Mouse (Mus musculus) cortical plate, adult 2 months (tissue): ENCODE measurements around the gene Tmem88. TPM values are rescaled to one million over a fixed set of nuclear protein-coding genes. Genes with fewer than 3 reads are reported as not detected.

ENCODE experiments used
- H3K27ac ChIP-seq: fragments of 200-500 bp; 2 replicates; pipeline ENCODE4 v1.5.1; 2012; ENCODE audit warnings: low read length, control low read depth, inconsistent platforms; ENCODE audit not compliant: insufficient read depth
- H3K4me1 ChIP-seq: fragments of 200-500 bp; 2 replicates; pipeline ENCODE4 v1.6.1; 2011; ENCODE audit warnings: low read length; ENCODE audit not compliant: control insufficient read depth, insufficient read depth
- H3K4me3 ChIP-seq: fragments of 200-500 bp; 2 replicates; pipeline ENCODE4 v1.5.1; 2011; ENCODE audit warnings: mild to moderate bottlenecking, low read length, control low read depth; ENCODE audit not compliant: insufficient read depth
- CTCF ChIP-seq: fragments of 200-500 bp; IDR thresholded peaks from 2 replicates; pipeline ENCODE4 v1.5.1; 2011; ENCODE audit warnings: mild to moderate bottlenecking, control low read depth, low read length; ENCODE audit not compliant: insufficient read depth; ENCODE audit errors: extremely low read depth
- POLR2A ChIP-seq: fragments of 200-500 bp; IDR thresholded peaks from 2 replicates; pipeline ENCODE4 v1.6.1; 2011; ENCODE audit warnings: mild to moderate bottlenecking, low read length, control low read depth; ENCODE audit not compliant: insufficient read depth; ENCODE audit errors: extremely low read depth
- polyA plus RNA-seq: library from polyadenylated mRNA; depleted of rRNA; stranded (reverse); fragments of >200 nt; gene quantifications from 2 replicates; pipeline ENCODE4 v1.2.3, GENCODE M21; 2012; rRNA removed

Gene Tmem88
- 6.5 and 6.8 TPM in 2 replicates for polyA plus RNA-seq

DNA sequence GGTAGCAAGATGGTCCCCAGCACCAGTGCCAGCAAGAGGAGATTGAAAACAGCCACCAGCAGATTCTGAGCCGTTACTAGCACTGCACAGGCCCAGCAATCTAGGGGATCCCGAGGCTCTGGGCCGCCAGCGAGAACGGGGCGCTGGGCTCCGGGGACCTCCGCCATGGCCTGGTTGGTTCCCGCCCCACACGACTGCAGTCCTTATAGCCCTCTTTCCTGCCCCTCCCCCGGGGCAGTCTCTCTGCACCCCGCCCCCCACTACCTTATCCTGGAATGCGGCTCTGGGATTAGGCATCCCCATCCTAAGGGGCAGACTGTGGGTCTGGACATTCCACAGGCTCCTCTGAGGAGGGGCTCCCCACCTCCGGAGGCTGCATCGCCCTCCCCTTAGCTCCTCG, at the start of gene Tmem88:
Gene Tmem88, minus strand, starts transcription at position 176 of the 400 bp plus-strand sequence.
- TF ChIP-seq POLR2A (no peak), CTCF (no peak)
- Histone ChIP-seq H3K4me1 (no peaks in the 10 kb centered on the region), H3K4me3 (peak within 1 kb of the TSS; percentile 85), H3K27ac (peak within 1 kb of the TSS; percentile 82)

- Histone ChIP-seq H3K4me1 (no peaks in the 10 kb centered on the region), H3K27ac (no peak overlapping the region), H3K4me3 (no peak overlapping the region)
- no peak for TF ChIP-seq POLR2A
- no peak for TF ChIP-seq CTCF
Observed at GRCm38 (mm10) chr11:69447299-69447698, 49.3 kb upstream of the Tmem88 start.

DNA sequence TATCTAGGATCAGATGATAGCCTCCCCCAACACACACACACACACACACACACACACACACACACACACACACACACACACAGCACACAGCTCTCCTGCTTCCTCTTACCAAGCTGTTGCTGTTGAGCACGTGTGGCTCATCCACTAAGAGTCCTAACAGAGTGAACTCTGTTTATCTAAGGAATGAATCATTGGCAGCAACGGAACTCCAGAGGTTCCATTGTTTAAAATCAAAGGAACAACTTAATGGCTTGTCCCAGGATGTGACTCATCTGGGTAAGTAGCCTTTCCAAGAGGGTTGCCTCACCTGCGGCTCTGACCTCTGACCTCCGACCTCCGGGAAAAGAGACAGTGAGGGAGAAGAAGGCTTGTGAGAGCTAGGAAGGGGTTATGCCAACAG, 45.3 kb upstream of the Tmem88 start:
- Histone ChIP-seq H3K27ac (no peak overlapping the region), H3K4me1 (no peaks in the 10 kb centered on the region), H3K4me3 (no peak overlapping the region)
- TF ChIP-seq CTCF (no peak), POLR2A (no peak)

- no peak overlapping the region for H3K4me3 ChIP-seq
- TF ChIP-seq CTCF (no peak), POLR2A (no peak)
- no peaks in the 10 kb centered on the region for H3K4me1 ChIP-seq
- no peak overlapping the region for H3K27ac ChIP-seq
Observed at GRCm38 (mm10) chr11:69437291-69437690, 39.3 kb upstream of the Tmem88 start.

DNA sequence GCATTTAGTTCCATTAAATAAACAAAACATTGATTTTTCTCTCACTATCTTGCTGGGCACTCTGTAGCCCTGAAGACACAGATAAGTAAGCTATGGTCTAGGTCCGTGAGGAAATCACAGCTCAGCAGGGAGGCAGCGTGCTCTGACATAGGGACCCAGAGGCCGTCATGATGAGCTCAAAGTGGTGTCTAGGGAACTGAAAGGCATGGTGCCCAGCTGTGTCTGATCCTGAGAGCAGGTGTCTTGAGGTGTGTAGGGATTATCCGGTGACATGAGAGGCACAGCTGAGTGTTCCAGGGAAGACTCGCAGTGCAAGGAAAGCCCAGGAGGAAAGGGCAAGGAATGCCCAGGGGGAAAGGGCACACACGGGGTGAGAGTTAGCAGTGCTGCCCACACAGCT, 35.2 kb upstream of the Tmem88 start:
- no peak for TF ChIP-seq POLR2A
- TF ChIP-seq CTCF: no peak
- no peak overlapping the region for H3K4me3 ChIP-seq
- H3K4me1 ChIP-seq: no peaks in the 10 kb centered on the region
- no peak overlapping the region for H3K27ac ChIP-seq

DNA sequence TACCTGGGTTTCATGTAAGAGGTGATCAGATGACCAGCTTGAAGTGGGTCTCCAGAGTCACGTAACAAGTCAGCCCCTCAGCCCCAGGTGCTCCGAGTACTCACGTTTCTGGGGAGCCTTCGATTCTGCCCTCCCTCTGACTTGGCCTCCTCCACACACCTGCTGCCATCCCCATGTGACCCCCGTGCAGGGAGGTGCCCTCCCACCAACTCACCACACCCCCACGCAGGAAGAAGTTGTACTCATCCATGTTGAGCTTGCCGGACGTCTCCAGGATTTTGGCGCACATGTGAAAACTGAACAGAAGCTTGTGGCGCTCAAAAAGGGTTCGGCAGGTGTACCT, 34.6 kb upstream of the Tmem88 start:
- no peak for TF ChIP-seq CTCF
- TF ChIP-seq POLR2A: no peak
- H3K27ac ChIP-seq: no peak overlapping the region
- H3K4me3 ChIP-seq: no peak overlapping the region
- H3K4me1 ChIP-seq: no peaks in the 10 kb centered on the region

DNA sequence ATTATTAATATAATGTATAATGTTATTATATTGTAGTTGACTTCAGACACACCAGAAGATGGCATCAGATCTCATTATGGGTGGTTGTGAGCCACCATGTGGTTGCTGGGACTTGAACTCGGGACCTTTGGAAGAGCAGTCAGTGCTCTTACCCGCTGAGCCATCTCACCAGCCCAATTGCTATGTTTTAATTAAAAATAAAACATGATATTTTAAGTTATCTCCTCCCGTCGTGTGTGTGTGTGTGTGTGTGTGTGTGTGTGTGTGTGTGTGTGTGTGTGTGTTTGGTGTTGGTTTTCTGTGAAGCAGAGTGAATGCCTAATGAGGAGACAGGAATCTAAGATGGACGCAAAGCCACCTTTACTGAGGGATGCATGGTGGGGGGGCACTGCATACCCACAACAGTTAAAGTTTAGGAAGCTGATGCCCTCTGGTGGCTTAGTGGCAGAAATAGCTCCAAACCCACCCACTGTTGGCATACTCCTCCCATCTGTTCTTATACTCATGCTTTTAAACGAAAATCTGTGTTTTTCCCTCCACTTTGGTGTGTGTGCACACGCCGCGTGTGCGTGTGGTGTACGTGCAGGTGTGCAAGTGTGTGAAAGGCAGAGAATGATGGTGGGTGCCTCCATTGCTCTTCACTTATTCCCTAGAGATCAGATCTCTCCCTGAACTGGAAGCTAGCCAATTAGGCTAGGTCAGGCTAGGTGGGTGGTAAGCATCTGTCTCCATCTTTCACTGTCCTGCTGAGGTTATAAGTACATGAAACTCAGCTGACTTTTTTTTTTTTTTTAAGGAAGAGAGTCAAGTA, 34.0 kb upstream of the Tmem88 start:
- H3K4me3 ChIP-seq: no peak overlapping the region
- TF ChIP-seq CTCF: peak; percentile 70
- TF ChIP-seq POLR2A: no peak
- H3K4me1 ChIP-seq: no peaks in the 10 kb centered on the region
- H3K27ac ChIP-seq: no peak overlapping the region

- Histone ChIP-seq H3K4me3 (no peak overlapping the region), H3K27ac (no peak overlapping the region), H3K4me1 (no peaks in the 10 kb centered on the region)
- TF ChIP-seq CTCF: no peak
- no peak for TF ChIP-seq POLR2A
Observed at GRCm38 (mm10) chr11:69430631-69431030, 32.6 kb upstream of the Tmem88 start.

DNA sequence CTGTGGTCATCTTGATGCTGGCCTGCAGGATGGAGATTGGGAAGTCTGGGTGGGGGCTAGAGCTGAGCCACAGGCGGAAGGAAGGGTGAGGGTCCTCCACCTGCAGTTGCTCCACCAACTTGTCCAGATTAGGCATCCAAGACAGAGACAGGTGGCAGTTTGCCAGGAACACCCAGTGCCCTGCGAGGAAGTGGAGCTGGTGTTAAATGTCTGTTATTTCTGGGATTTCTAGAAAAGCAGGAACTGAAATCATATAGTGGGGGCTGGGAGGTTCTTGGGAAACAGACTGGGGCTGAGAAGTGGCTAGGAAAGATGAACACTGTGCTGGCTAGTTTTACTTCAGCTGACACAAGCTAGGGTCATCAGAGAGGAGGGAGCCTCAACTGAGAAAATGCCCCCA, 31.3 kb upstream of the Tmem88 start:
- H3K4me1 ChIP-seq: no peaks in the 10 kb centered on the region
- H3K4me3 ChIP-seq: no peak overlapping the region
- H3K27ac ChIP-seq: no peak overlapping the region
- TF ChIP-seq POLR2A (no peak), CTCF (no peak)

- TF ChIP-seq POLR2A (no peak), CTCF (no peak)
- Histone ChIP-seq H3K4me1 (no peaks in the 10 kb centered on the region), H3K27ac (no peak overlapping the region), H3K4me3 (no peak overlapping the region)
Observed at GRCm38 (mm10) chr11:69428751-69429150, 30.7 kb upstream of the Tmem88 start.
